15 mouse cellular contexts compared by ENCODE assay signal in the genomic region with DNA sequence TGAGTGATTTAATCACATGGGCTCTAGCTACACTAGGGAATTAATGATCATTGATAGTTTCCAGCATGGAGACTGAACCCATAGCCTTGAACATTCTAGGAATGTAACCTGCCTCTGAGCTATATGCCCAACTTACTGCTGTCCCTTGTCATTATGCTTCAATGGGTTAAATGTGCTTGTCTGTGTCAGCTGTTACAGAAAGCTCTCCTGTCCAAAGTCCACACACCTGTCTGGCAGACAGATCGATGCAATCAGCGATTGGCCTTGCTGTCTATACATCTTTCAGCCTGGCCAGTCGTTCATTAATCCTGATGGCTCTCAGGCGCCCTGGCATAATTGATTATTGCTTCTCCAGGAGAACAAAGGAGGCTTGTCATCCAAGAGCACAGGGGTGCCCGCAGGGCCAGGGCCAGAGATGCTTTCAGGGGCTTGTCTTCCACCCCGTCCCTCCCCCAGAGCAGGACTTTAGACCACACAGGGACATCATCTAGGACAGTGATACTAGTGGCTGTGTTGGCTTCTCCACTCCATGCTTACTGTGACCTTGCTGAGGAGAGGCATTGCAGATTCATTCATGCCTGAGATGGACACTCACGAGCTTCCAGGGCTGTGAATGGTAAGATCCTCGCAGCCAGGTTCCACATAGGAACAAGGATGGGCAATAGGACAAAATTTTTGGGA. TPM values are rescaled to one million over a fixed set of nuclear protein-coding genes. Genes with fewer than 3 reads are reported as not detected.
DNase-seq lines count a peak whose midpoint lies in the region; ATAC-seq and TF ChIP-seq lines count a peak whose summit lies in the region.
"Had no signal": no experiment of that assay in that cellular context is flagged by ENCODE, and none has a peak within 500 bp of the region (broad histone marks: within the 10 kb centered on the region; RNA-seq: fewer than 3 reads in every experiment).

No protein-coding gene starts in this region.

- TF ChIP-seq RAD21 in MEL (IDR thresholded peaks at IDR 0.05; ENCODE audit: low read depth, low read length), result no peak

- no peak overlapping the region for H3K4me2 ChIP-seq in intestine, embryonic 15.5 days (replicated peaks)
- H3K4me2 ChIP-seq: limb, embryonic 15.5 days had no signal

- 61% methylated on average over 8 of the region's 8 CpGs for WGBS in intestine, embryonic 15.5 days

- peak; percentile 1; the same call in 1 of the 2 replicates for ATAC-seq in frontal cortex, adult (ENCODE audit: low TSS enrichment)
- ATAC-seq in intestine, embryonic 15.5 days, result peak; percentile 48
- no peak for ATAC-seq in megakaryocyte, adult 5-6 weeks (ENCODE audit: poor library complexity, severe bottlenecking)

- H3K4me1 ChIP-seq in MEL (ENCODE audit: control insufficient read depth in 1 of 2, insufficient read depth in 2 of 2, low read length in 2 of 2), result no peaks in the 10 kb centered on the region
- 0 out of 2 replicates have a peak, but pooled peaks cover 6% of the 10 kb centered on the region for H3K4me1 ChIP-seq in intestine, embryonic 15.5 days (replicated peaks)
- H3K4me1 ChIP-seq: limb, embryonic 15.5 days had no signal

- no peaks in the 10 kb centered on the region for H3K27me3 ChIP-seq in MEL (ENCODE audit: control insufficient read depth in 1 of 2, insufficient read depth in 2 of 2, low read length in 2 of 2)
- no peaks in the 10 kb centered on the region for H3K27me3 ChIP-seq in intestine, embryonic 15.5 days (replicated peaks)
- H3K27me3 ChIP-seq: limb, embryonic 15.5 days had no signal

- H3K79me2 ChIP-seq in MEL (ENCODE audit: control insufficient read depth, insufficient read depth, low read length, poor library complexity), result no peaks in the 10 kb centered on the region

- TF ChIP-seq CTCF in MEL (IDR thresholded peaks at IDR 0.05 in 2 of 3, conservative IDR thresholded peaks at IDR 0.05 in 1 of 3; ENCODE audit: control insufficient read depth in 1 of 3, insufficient read depth in 1 of 3, low read depth in 2 of 3, low read length in 3 of 3, poor library complexity in 1 of 3, severe bottlenecking in 1 of 3), result no peak

- H3K4me3 ChIP-seq in MEL (ENCODE audit: control insufficient read depth in 1 of 2, insufficient read depth in 1 of 2, low read depth in 2 of 2, low read length in 2 of 2), result no peak overlapping the region
- H3K4me3 ChIP-seq in intestine, embryonic 15.5 days (replicated peaks), result no peak overlapping the region
- H3K4me3 ChIP-seq: heart, adult 2 months; limb, embryonic 15.5 days had no signal

- H3K36me3 ChIP-seq in MEL (ENCODE audit: control insufficient read depth in 1 of 2, insufficient read depth in 2 of 2, low read length in 2 of 2), result peaks cover 0 to 2% of the 10 kb centered on the region in 2 experiments; a peak in 1 of 4 replicates
- peaks cover 16% of the 10 kb centered on the region; the same call in 1 of the 2 replicates for H3K36me3 ChIP-seq in intestine, embryonic 15.5 days

- TF ChIP-seq EP300 in MEL (IDR thresholded peaks at IDR 0.05; ENCODE audit: low read depth in 1 of 2, low read length in 2 of 2), result no peak

- no peaks in the 10 kb centered on the region for H3K9me3 ChIP-seq in MEL (replicated peaks; ENCODE audit: insufficient read depth, low read length)
- no peaks in the 10 kb centered on the region for H3K9me3 ChIP-seq in intestine, embryonic 15.5 days
- H3K9me3 ChIP-seq: limb, embryonic 15.5 days had no signal

- H3K9ac ChIP-seq in MEL (ENCODE audit: control insufficient read depth, low read depth, low read length, poor library complexity, severe bottlenecking), result no peak overlapping the region
- no peak overlapping the region for H3K9ac ChIP-seq in intestine, embryonic 15.5 days
- H3K9ac ChIP-seq: limb, embryonic 15.5 days had no signal

- no peak for DNase-seq in frontal cortex, postnatal 14 days (ENCODE audit: low spot score in 2 of 2)
- DNase-seq in MEL (ENCODE audit: low read depth, low spot score), result no peak
- DNase-seq in mesoderm, embryonic 11.5 days (ENCODE audit: low read depth, low spot score), result peak; percentile 34
- no peak for DNase-seq in kidney, postnatal 14 days
- DNase-seq in gastrocnemius, adult 18-20 months (ENCODE audit: low spot score), result no peak
- DNase-seq: cerebellum, adult 9-10 months; heart, adult 2 months; kidney, adult 18-20 months; kidney, postnatal 36 days; layer of hippocampus, postnatal 36 days; lung, postnatal 4 days had no signal

- TF ChIP-seq POLR2A in MEL (IDR thresholded peaks at IDR 0.05; ENCODE audit: control insufficient read depth in 1 of 2, insufficient read depth in 1 of 2, low read depth in 1 of 2, low read length in 2 of 2, poor library complexity in 1 of 2), result no peak

- no peak overlapping the region for H3K27ac ChIP-seq in MEL (ENCODE audit: control insufficient read depth, low read depth, low read length)
- H3K27ac ChIP-seq in intestine, embryonic 15.5 days, result no peak overlapping the region
- H3K27ac ChIP-seq: heart, adult 2 months; limb, embryonic 15.5 days had no signal

TF ChIP-seq in MEL, 35 proteins besides CTCF, POLR2A, EP300 and RAD21:
- TF ChIP-seq RCOR1 (IDR thresholded peaks at IDR 0.05; ENCODE audit: low read depth, low read length) (no peak), ZC3H11A (IDR thresholded peaks at IDR 0.05; ENCODE audit: low read depth, low read length) (no peak), POLR2AphosphoS2 (IDR thresholded peaks at IDR 0.05; ENCODE audit: low read length) (peak; percentile 27; the same call in 1 of the 2 replicates), HCFC1 (IDR thresholded peaks at IDR 0.05; ENCODE audit: low read depth, low read length) (no peak), GABPA (IDR thresholded peaks at IDR 0.05; ENCODE audit: low read depth, low read length) (no peak)

RNA-seq across cellular contexts. Expression of a gene that starts 11.3 kb away (rescaled TPM):
- total RNA-seq in MEL (2012; rRNA removed), result 18.1 and 22.1 TPM in 2 replicates
- 10 to 100 TPM in 1 of 2 experiments, not detected in 1; 54.8 TPM for polyA plus RNA-seq in MEL (2012; ENCODE audit: insufficient read depth in 1 of 2, insufficient read length in 2 of 2, low read depth in 1 of 2, low replicate concordance in 2 of 2, missing spikeins in 1 of 2)
- polyA plus RNA-seq in intestine, embryonic 15.5 days (2015; fragmentation: Nextera tagmentation; extraction: Ambion mirVana), result 89.4 and 92.1 TPM in 2 replicates
- 28.8 and 32.0 TPM in 2 replicates for total RNA-seq in megakaryocyte, adult 5-6 weeks (2015)
- total RNA-seq in megakaryocyte, adult 5-6 weeks (2017), result 7.6 and 9.1 TPM in 2 replicates
- 100 to 1,000 TPM in 1 of 2 experiments, 10 to 100 TPM in 1; 79.2 to 108 TPM for total RNA-seq in gastrocnemius, adult 18-20 months (2021)

RNA-seq across cellular contexts. Expression of a gene that starts 36.9 kb away (rescaled TPM):
- total RNA-seq in MEL (2012; rRNA removed), result 39.0 and 47.9 TPM in 2 replicates
- polyA plus RNA-seq in MEL (2012; ENCODE audit: insufficient read depth in 1 of 2, insufficient read length in 2 of 2, low read depth in 1 of 2, low replicate concordance in 2 of 2, missing spikeins in 1 of 2), result 10 to 100 TPM in 1 of 2 experiments, not detected in 1; 36.5 TPM
- polyA plus RNA-seq in intestine, embryonic 15.5 days (2015; fragmentation: Nextera tagmentation; extraction: Ambion mirVana), result 26.1 and 27.9 TPM in 2 replicates
- 17.1 and 21.2 TPM in 2 replicates for total RNA-seq in megakaryocyte, adult 5-6 weeks (2015)
- 13.5 and 19.5 TPM in 2 replicates for total RNA-seq in megakaryocyte, adult 5-6 weeks (2017)
- 1 to 10 TPM; 6.6 to 7.0 TPM for total RNA-seq in gastrocnemius, adult 18-20 months (2021)

RNA-seq across cellular contexts. Expression of a gene that starts 50.6 kb away (rescaled TPM):
- 2,384 and 2,439 TPM in 2 replicates for total RNA-seq in MEL (2012; rRNA removed)
- polyA plus RNA-seq in MEL (2012; ENCODE audit: insufficient read depth in 1 of 2, insufficient read length in 2 of 2, low read depth in 1 of 2, low replicate concordance in 2 of 2, missing spikeins in 1 of 2), result 100 to 1,000 TPM; 300 to 476 TPM
- polyA plus RNA-seq in intestine, embryonic 15.5 days (2015; fragmentation: Nextera tagmentation; extraction: Ambion mirVana), result 676 and 798 TPM in 2 replicates
- total RNA-seq in megakaryocyte, adult 5-6 weeks (2015), result 1,498 and 1,642 TPM in 2 replicates
- total RNA-seq in megakaryocyte, adult 5-6 weeks (2017), result 2,690 and 2,962 TPM in 2 replicates
- total RNA-seq in gastrocnemius, adult 18-20 months (2021), result 100 to 1,000 TPM; 148 to 164 TPM

Comparison
In these comparisons a context has a peak if more than half of its experiments do, and no peak if none do; other contexts are left out.
1. RNA of a gene that starts 50.6 kb away (total RNA-seq): 1,498 to 2,962 TPM in megakaryocyte, adult 5-6 weeks and 2,384 to 2,439 TPM in MEL; 148 to 164 TPM in gastrocnemius, adult 18-20 months; every median in the first group is over 4 times any median in the second.